Mouse (Mus musculus) forebrain, embryonic 14.5 days (tissue): ENCODE results near the gene Fam206a. TPM values are rescaled to one million over a fixed set of nuclear protein-coding genes. Genes with fewer than 3 reads are reported as not detected.

Experiments used
- ATAC-seq: fragments of 200-750 bp; cut with Nextera tagmentation; 2 replicates; pipeline ENCODE4 v1.8.0; 2017; ENCODE audit warnings: mild to moderate bottlenecking, moderate library complexity
- DNase-seq: peaks from one replicate; pipeline ENCODE4 v3.0.0-alpha.2; 2015; ENCODE audit warnings: low spot score
- H3K27ac ChIP-seq: fragments of 300-500 bp; sonication (generic); 2 replicates; pipeline ENCODE4 v1.5.1; 2014; ENCODE audit warnings: low read depth, mild to moderate bottlenecking, control low read depth, low read length, moderate library complexity
- H3K27me3 ChIP-seq: fragments of 300-500 bp; sonication (generic); replicated peaks from 2 replicates; pipeline ENCODE4 v1.6.1; 2014; ENCODE audit warnings: low read length, control low read depth, mixed read lengths; ENCODE audit not compliant: control insufficient read depth, insufficient read depth
- H3K36me3 ChIP-seq: fragments of 300-500 bp; sonication (generic); 2 replicates; pipeline ENCODE4 v1.6.1; 2014; ENCODE audit warnings: low read length, control low read depth; ENCODE audit not compliant: control insufficient read depth, insufficient read depth
- H3K4me1 ChIP-seq: fragments of 300-500 bp; sonication (generic); 2 replicates; pipeline ENCODE4 v1.6.1; 2014; ENCODE audit warnings: antibody characterized with exemption, low read length, control low read depth; ENCODE audit not compliant: control insufficient read depth, insufficient read depth
- H3K4me2 ChIP-seq: fragments of 300-500 bp; sonication (generic); 2 replicates; pipeline ENCODE4 v1.6.1; 2014; ENCODE audit warnings: mild to moderate bottlenecking, control low read depth, low read length
- H3K4me3 ChIP-seq: fragments of 300-500 bp; sonication (generic); 2 replicates; pipeline ENCODE4 v1.5.1; 2014; ENCODE audit warnings: low read depth, low read length, control low read depth
- H3K9ac ChIP-seq: fragments of 300-500 bp; sonication (generic); 2 replicates; pipeline ENCODE4 v1.6.1; 2014; ENCODE audit warnings: mild to moderate bottlenecking, low read length, control low read depth, moderate library complexity
- H3K9me3 ChIP-seq: fragments of 300-500 bp; sonication (generic); replicated peaks from 2 replicates; pipeline ENCODE4 v1.6.1; 2016; ENCODE audit warnings: low read length, control low read depth, mixed read lengths; ENCODE audit not compliant: control insufficient read depth
- WGBS: fragments of 180-500 bp; shearing (Covaris S2); extraction: QIAGEN DNeasy Blood & Tissue Kit; methylation state at CpG from one replicate; pipeline ENCODE4 v1.1.7; 2014; 5-methylcytosine and 5-hydroxymethylcytosine counted together
- polyA plus RNA-seq: library from polyadenylated mRNA; unstranded; fragments of >200 nt; fragmentation: Nextera tagmentation; extraction: Ambion mirVana; gene quantifications from 2 replicates; pipeline ENCODE4 v1.2.1, GENCODE M21; 2014

The Fam206a gene
- polyA plus RNA-seq, 1 experiment from 2014 or later = 16.0 TPM

DNA sequence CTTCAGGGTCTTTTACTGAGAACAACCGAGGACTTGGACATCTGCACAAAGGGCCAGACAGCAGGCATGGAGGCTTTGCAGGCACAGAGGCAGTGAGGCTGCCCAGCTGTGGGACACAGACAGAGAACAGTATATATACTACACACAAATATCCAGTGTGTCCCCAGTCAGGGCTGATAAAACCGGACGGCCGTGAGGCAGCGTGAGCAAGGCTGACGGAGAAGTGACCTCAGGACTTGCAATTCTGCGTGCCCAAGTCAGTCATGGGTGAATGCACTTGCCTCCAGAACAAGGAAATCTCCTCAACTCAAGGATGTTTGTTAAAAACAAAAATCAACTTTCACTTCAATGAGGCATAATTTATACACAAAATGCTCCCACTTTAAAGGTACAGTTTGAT is 29.9 kb downstream of the Fam206a start:
- H3K36me3 ChIP-seq = peaks cover 43% of the 10 kb centered on the region
- WGBS = 92% methylated on average over 7 of the region's 7 CpGs

DNA sequence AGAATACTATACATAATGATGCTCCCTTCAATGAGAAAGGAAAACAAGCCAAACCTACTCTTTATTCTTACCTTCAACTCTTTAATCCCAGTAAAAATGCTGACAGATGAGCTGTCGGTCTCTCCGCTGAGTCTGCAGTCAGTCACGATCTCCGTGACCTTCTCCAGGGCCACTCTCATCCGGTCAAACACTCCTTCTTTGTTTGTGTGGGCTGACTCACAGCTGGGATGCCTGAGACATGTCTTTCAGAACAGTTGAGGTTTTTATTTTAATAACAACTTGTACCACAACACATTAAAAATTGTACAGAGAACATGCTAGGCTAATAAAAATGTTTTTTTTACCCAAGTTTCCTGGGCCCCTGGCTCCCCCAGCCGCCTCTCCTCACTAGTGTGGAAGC is 35.5 kb downstream of the Fam206a start:
- WGBS = 92% methylated on average over 6 of the region's 6 CpGs
- Histone ChIP-seq H3K4me2 (no peak overlapping the region), H3K4me3 (no peak overlapping the region), H3K27me3 (no peaks in the 10 kb centered on the region), H3K9ac (no peak overlapping the region), H3K4me1 (no peaks in the 10 kb centered on the region), H3K27ac (no peak overlapping the region), H3K36me3 (peaks cover 64% of the 10 kb centered on the region), H3K9me3 (no peaks in the 10 kb centered on the region)
- no peak for ATAC-seq
- no peak for DNase-seq

More for the DNA sequence above, 29.9 kb downstream of the Fam206a start:
- DNase-seq = no peak
- no peak for ATAC-seq
- no peak overlapping the region for H3K9ac ChIP-seq
- H3K27me3 ChIP-seq = no peaks in the 10 kb centered on the region
- no peaks in the 10 kb centered on the region for H3K9me3 ChIP-seq
- no peaks in the 10 kb centered on the region; the same call in 1 of the 2 replicates for H3K4me1 ChIP-seq
- H3K4me3 ChIP-seq = no peak overlapping the region
- H3K4me2 ChIP-seq = no peak overlapping the region
- H3K27ac ChIP-seq = no peak overlapping the region

DNA sequence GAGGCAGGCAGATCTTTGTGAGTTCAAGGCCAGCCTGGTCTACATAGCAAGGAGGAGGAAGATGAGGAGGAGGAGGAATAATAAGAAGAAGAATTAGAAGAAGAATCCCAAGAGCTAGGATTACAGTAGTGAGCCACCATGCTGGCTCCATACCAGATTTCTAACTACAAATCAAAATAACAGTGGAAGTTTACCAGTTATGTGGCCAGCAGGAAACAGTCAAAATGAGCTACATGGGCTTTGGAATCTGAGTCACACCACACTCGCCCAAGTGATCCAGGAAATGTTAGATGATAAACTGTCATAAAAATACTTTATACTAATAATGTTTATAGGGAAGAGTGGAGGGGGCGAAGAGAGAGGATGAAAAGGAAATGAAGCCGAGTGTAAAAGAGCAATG is 38.2 kb downstream of the Fam206a start:
- Histone ChIP-seq H3K9me3 (no peaks in the 10 kb centered on the region), H3K9ac (no peak overlapping the region), H3K4me2 (no peak overlapping the region), H3K4me3 (no peak overlapping the region), H3K4me1 (no peaks in the 10 kb centered on the region), H3K36me3 (peaks cover 55% of the 10 kb centered on the region), H3K27me3 (no peaks in the 10 kb centered on the region), H3K27ac (no peak overlapping the region)
- ATAC-seq = no peak
- no peak for DNase-seq
- 96% methylated on average over 3 of the region's 3 CpGs for WGBS

DNA sequence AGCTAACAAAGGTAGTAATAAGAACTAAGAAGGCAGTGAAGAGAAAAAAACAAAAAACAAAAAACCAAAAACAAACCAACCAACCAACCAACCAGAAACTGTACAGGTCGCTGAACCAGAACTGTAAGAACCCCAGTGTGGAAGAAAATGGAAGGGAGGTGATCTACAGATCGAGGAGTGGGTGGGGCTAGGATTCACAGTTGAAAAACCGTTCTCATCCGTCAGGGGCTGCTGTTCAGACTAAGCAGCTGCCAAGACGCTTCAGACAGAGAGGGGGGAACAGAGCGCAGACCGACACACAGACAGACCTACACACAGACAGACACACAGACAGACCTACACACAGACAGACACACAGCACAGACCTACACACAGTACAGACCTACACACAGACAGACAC is 40.4 kb downstream of the Fam206a start:
- Histone ChIP-seq H3K9ac (no peak overlapping the region), H3K4me1 (no peaks in the 10 kb centered on the region), H3K27me3 (no peaks in the 10 kb centered on the region), H3K27ac (no peak overlapping the region), H3K9me3 (no peaks in the 10 kb centered on the region), H3K36me3 (peaks cover 46% of the 10 kb centered on the region), H3K4me3 (no peak overlapping the region), H3K4me2 (no peak overlapping the region)
- WGBS = 75% methylated on average over 7 of the region's 7 CpGs
- no peak for ATAC-seq
- DNase-seq = no peak

DNA sequence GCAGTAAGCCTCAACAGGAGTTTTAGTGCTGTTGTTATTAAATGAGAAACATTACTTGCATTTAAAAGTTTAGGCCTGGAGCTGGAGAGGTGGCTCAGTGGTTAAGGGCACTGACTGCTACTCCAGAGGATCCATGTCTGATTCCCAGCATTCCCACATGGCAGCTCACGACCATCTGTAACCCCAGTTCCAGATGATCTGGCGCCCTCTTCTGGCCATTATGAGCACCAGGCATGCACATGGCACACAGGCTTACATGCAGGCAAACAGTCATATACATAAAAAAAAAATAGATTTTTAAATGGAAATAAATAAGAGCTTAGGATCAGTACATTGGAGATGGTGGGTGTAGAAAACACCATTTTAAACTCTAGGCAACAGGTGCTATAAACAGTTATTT is 41.8 kb downstream of the Fam206a start:
- ATAC-seq (no peak), DNase-seq (no peak)
- Histone ChIP-seq H3K27ac (no peak overlapping the region), H3K36me3 (peaks cover 34% of the 10 kb centered on the region), H3K27me3 (no peaks in the 10 kb centered on the region), H3K4me2 (no peak overlapping the region), H3K4me3 (no peak overlapping the region), H3K4me1 (no peaks in the 10 kb centered on the region), H3K9ac (no peak overlapping the region), H3K9me3 (no peaks in the 10 kb centered on the region)
- 90% methylated on average over 2 of the region's 2 CpGs for WGBS

DNA sequence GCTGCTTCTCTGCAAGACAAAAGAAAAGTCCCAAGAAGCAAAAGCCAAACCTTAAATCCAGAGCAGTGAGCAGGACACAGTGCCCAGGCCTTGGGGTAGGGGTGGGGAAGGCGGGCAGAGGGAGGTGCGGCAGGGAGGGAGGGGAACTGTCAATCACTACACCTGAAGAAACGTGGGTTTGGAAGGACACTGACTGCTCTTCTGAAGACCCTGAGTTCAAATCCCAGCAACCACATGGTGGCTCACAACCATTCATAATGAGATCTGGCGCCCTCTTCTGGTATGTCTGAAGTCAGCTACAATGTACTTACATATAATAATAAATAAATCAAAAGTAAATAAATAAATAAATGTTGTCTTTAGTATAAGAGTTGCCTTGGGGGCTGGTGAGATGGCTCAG is 42.8 kb downstream of the Fam206a start:
- Histone ChIP-seq H3K27ac (no peak overlapping the region), H3K9ac (no peak overlapping the region), H3K36me3 (peaks cover 32% of the 10 kb centered on the region), H3K4me2 (no peak overlapping the region), H3K4me1 (no peaks in the 10 kb centered on the region), H3K4me3 (no peak overlapping the region), H3K9me3 (no peaks in the 10 kb centered on the region), H3K27me3 (no peaks in the 10 kb centered on the region)
- WGBS = 95% methylated on average over 4 of the region's 4 CpGs
- ATAC-seq = no peak
- no peak for DNase-seq

DNA sequence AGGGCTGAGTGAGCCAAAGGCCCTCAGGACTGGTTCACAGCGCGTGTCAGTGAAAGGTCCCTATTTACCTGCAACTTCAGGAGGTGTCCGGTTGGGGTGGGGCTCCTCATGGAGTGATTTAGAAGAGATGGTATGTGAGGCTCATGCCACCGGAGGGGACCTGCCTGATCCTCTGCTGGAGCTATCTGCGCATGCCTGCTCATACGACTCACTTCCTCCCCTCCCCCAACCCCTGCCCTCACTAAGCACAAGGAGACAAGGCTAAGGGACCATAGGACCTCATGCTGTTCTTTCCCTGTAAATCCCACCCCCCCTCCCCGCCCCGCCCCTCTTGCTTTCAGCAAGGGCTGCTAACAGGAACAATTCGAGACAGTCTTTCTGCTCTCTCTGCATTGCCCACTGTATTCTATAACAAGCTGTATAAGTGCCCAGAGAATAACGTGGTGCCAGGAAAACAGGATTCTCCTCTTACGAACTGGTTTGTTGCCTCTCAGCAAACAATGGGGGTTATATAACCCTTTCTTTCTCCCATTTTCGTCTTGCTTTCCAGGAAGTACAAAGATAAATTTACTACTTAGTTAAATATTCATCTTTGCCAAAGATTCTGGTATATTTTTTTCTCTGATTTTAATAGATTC is 43.9 kb downstream of the Fam206a start:
- H3K4me1 ChIP-seq = no peaks in the 10 kb centered on the region
- DNase-seq = no peak
- no peak overlapping the region for H3K4me3 ChIP-seq
- no peak for ATAC-seq
- H3K36me3 ChIP-seq = peaks cover 22% of the 10 kb centered on the region
- H3K27me3 ChIP-seq = no peaks in the 10 kb centered on the region
- H3K9ac ChIP-seq = no peak overlapping the region
- 59% methylated on average over 12 of the region's 12 CpGs for WGBS
- no peak overlapping the region for H3K27ac ChIP-seq
- no peak overlapping the region for H3K4me2 ChIP-seq
- no peaks in the 10 kb centered on the region for H3K9me3 ChIP-seq

DNA sequence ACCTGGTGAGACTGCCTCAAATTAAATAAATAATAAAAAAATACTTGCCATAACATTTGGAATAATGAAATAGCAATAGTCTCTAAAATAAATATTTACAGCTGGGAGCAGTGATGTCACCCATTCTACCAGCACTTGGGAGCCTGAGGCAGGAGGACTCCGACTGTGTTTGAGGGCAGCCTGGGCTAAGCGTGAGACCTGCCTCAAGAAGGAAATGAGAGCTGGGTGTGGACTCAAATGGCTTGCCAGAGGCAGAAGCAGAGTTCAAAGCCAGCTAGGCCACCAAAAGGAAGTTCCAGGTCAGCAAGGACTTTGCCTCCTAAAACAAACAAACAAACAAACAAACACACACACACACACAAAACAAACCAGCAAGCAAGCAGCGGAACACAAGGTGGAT is 45.3 kb downstream of the Fam206a start:
- Histone ChIP-seq H3K4me1 (no peaks in the 10 kb centered on the region), H3K27ac (no peak overlapping the region), H3K4me3 (no peak overlapping the region), H3K36me3 (peaks cover 11% of the 10 kb centered on the region), H3K9me3 (no peaks in the 10 kb centered on the region), H3K27me3 (no peaks in the 10 kb centered on the region), H3K9ac (no peak overlapping the region), H3K4me2 (no peak overlapping the region)
- ATAC-seq (no peak), DNase-seq (no peak)
- 93% methylated on average over 3 of the region's 3 CpGs for WGBS

DNA sequence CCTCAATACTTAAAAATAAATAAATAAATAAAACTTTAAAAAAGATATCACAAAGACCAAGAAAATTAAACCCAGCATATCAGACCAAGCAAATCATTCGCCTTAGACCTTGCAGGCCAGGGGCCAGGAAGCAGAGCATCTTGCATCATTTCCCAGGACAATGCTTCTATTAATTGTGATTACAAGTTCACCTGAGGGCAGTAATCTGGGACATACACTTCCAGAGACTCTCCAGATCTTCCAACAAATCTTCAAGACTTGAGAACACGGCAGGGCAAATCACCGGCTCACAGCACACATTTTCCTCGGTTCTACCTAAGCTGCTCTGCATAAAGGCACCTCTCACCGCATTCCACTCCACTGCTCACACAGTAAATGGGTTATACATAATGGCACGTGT is 45.9 kb downstream of the Fam206a start:
- no peak overlapping the region for H3K4me2 ChIP-seq
- no peaks in the 10 kb centered on the region for H3K27me3 ChIP-seq
- WGBS = 87% methylated on average over 6 of the region's 6 CpGs
- ATAC-seq (no peak), DNase-seq (no peak)
- no peaks in the 10 kb centered on the region for H3K9me3 ChIP-seq
- no peaks in the 10 kb centered on the region for H3K4me1 ChIP-seq
- no peak overlapping the region for H3K9ac ChIP-seq
- peaks cover 11% of the 10 kb centered on the region for H3K36me3 ChIP-seq
- H3K27ac ChIP-seq = no peak overlapping the region
- H3K4me3 ChIP-seq = no peak overlapping the region
